Mouse (Mus musculus): ENCODE results near the gene Zfhx3. TPM values are rescaled to one million over a fixed set of nuclear protein-coding genes. Genes with fewer than 3 reads are reported as not detected.

Zfhx3 gene
- polyA plus RNA-seq, 1 experiment from 2014 or later = 15.0 TPM

- Histone ChIP-seq H3K9ac (no peak overlapping the region), H3K4me1 (peaks cover 8% of the 10 kb centered on the region; the same call in 1 of the 2 replicates), H3K36me3 (no peaks in the 10 kb centered on the region), H3K4me3 (no peak overlapping the region), H3K4me2 (no peak overlapping the region), H3K9me3 (no peaks in the 10 kb centered on the region), H3K27ac (no peak overlapping the region), H3K27me3 (no peaks in the 10 kb centered on the region)
- 73% methylated on average over 4 of the region's 4 CpGs for whole genome bisulfite sequencing
- ATAC-seq (ENCODE audit: borderline replicate concordance, extremely low read depth, low FRiP score, low TSS enrichment) = no peak
These were observed 80.0 kb downstream of the Zfhx3 start for GRCm38 (mm10) chr8:108022404-108022803.

GRCm38 (mm10) chr8:108024331-108024730 lies 81.9 kb downstream of the Zfhx3 start:
- 42% methylated on average over 4 of the region's 4 CpGs for WGBS
- H3K4me3 ChIP-seq = no peak overlapping the region
- H3K4me2 ChIP-seq = no peak overlapping the region
- no peaks in the 10 kb centered on the region for H3K36me3 ChIP-seq
- peaks cover 14% of the 10 kb centered on the region; the same call in 1 of the 2 replicates for H3K4me1 ChIP-seq
- no peaks in the 10 kb centered on the region for H3K9me3 ChIP-seq
- H3K27me3 ChIP-seq = no peaks in the 10 kb centered on the region
- ATAC-seq (ENCODE audit: borderline replicate concordance, extremely low read depth, low FRiP score, low TSS enrichment) = 0 out of 2 replicates have a peak, but pooled peaks have one; percentile 15
- H3K27ac ChIP-seq = no peak overlapping the region
- H3K9ac ChIP-seq = no peak overlapping the region

GRCm38 (mm10) chr8:108025249-108025648 lies 82.8 kb downstream of the Zfhx3 start:
- WGBS = 85% methylated on average over 2 of the region's 2 CpGs
- H3K9me3 ChIP-seq = no peaks in the 10 kb centered on the region
- ATAC-seq (ENCODE audit: borderline replicate concordance, extremely low read depth, low FRiP score, low TSS enrichment) = no peak
- no peaks in the 10 kb centered on the region for H3K36me3 ChIP-seq
- H3K9ac ChIP-seq = no peak overlapping the region
- H3K27me3 ChIP-seq = no peaks in the 10 kb centered on the region
- H3K4me2 ChIP-seq = no peak overlapping the region
- no peak overlapping the region for H3K27ac ChIP-seq
- peaks cover 14% of the 10 kb centered on the region; the same call in 1 of the 2 replicates for H3K4me1 ChIP-seq
- no peak overlapping the region for H3K4me3 ChIP-seq

GRCm38 (mm10) chr8:108026557-108027440 lies 84.4 kb downstream of the Zfhx3 start:
- Histone ChIP-seq H3K4me1 (peaks cover 14% of the 10 kb centered on the region; the same call in 1 of the 2 replicates), H3K27ac (no peak overlapping the region), H3K27me3 (no peaks in the 10 kb centered on the region), H3K9ac (no peak overlapping the region), H3K4me2 (peak overlapping the region; percentile 52), H3K36me3 (no peaks in the 10 kb centered on the region), H3K4me3 (no peak overlapping the region), H3K9me3 (no peaks in the 10 kb centered on the region)
- peak; percentile 19; the same call in 1 of the 2 replicates for ATAC-seq (ENCODE audit: borderline replicate concordance, extremely low read depth, low FRiP score, low TSS enrichment)
- WGBS = 44% methylated on average over 11 of the region's 11 CpGs

GRCm38 (mm10) chr8:108027561-108028025 lies 85.1 kb downstream of the Zfhx3 start:
- Histone ChIP-seq H3K4me1 (peaks cover 14% of the 10 kb centered on the region; the same call in 1 of the 2 replicates), H3K9ac (no peak overlapping the region), H3K36me3 (no peaks in the 10 kb centered on the region), H3K27ac (no peak overlapping the region), H3K4me2 (peak overlapping the region; percentile 52), H3K4me3 (peak overlapping the region; percentile 17), H3K9me3 (no peaks in the 10 kb centered on the region), H3K27me3 (no peaks in the 10 kb centered on the region)
- 0 out of 2 replicates have a peak, but pooled peaks have one; percentile 39 for ATAC-seq (ENCODE audit: borderline replicate concordance, extremely low read depth, low FRiP score, low TSS enrichment)
- WGBS = 27% methylated on average over 20 of the region's 20 CpGs

GRCm38 (mm10) chr8:108028440-108028839 lies 86.0 kb downstream of the Zfhx3 start:
- no peak for ATAC-seq (ENCODE audit: borderline replicate concordance, extremely low read depth, low FRiP score, low TSS enrichment)
- no peak overlapping the region for H3K27ac ChIP-seq
- 65% methylated on average over 8 of the region's 8 CpGs for WGBS

GRCm38 (mm10) chr8:108031159-108031558 lies 88.7 kb downstream of the Zfhx3 start:
- no peak overlapping the region for H3K9ac ChIP-seq
- 84% methylated on average over 3 of the region's 3 CpGs for WGBS

More at GRCm38 (mm10) chr8:108028440-108028839, 86.0 kb downstream of the Zfhx3 start:
- Histone ChIP-seq H3K9ac (no peak overlapping the region), H3K4me1 (peaks cover 14% of the 10 kb centered on the region; the same call in 1 of the 2 replicates), H3K4me2 (no peak overlapping the region), H3K36me3 (no peaks in the 10 kb centered on the region), H3K4me3 (no peak overlapping the region), H3K27me3 (no peaks in the 10 kb centered on the region), H3K9me3 (no peaks in the 10 kb centered on the region)

GRCm38 (mm10) chr8:108034070-108034469 lies 91.6 kb downstream of the Zfhx3 start:
- Histone ChIP-seq H3K9ac (no peak overlapping the region), H3K4me2 (no peak overlapping the region), H3K4me1 (no peaks in the 10 kb centered on the region), H3K9me3 (no peaks in the 10 kb centered on the region), H3K27ac (no peak overlapping the region), H3K27me3 (no peaks in the 10 kb centered on the region), H3K4me3 (no peak overlapping the region), H3K36me3 (no peaks in the 10 kb centered on the region)
- ATAC-seq (ENCODE audit: borderline replicate concordance, extremely low read depth, low FRiP score, low TSS enrichment) = no peak
- 59% methylated on average over 3 of the region's 3 CpGs for WGBS

More at GRCm38 (mm10) chr8:108031159-108031558, 88.7 kb downstream of the Zfhx3 start:
- Histone ChIP-seq H3K36me3 (no peaks in the 10 kb centered on the region), H3K9me3 (no peaks in the 10 kb centered on the region), H3K4me2 (no peak overlapping the region), H3K4me3 (no peak overlapping the region), H3K4me1 (peaks cover 14% of the 10 kb centered on the region; the same call in 1 of the 2 replicates), H3K27ac (no peak overlapping the region), H3K27me3 (no peaks in the 10 kb centered on the region)
- ATAC-seq (ENCODE audit: borderline replicate concordance, extremely low read depth, low FRiP score, low TSS enrichment) = no peak

GRCm38 (mm10) chr8:108034726-108035125 lies 92.3 kb downstream of the Zfhx3 start:
- H3K4me1 ChIP-seq = no peaks in the 10 kb centered on the region
- no peak overlapping the region for H3K9ac ChIP-seq
- WGBS = 73% methylated on average over 6 of the region's 6 CpGs
- no peak for ATAC-seq (ENCODE audit: borderline replicate concordance, extremely low read depth, low FRiP score, low TSS enrichment)
- H3K27me3 ChIP-seq = no peaks in the 10 kb centered on the region
- no peak overlapping the region for H3K27ac ChIP-seq
- no peak overlapping the region for H3K4me2 ChIP-seq
- H3K4me3 ChIP-seq = no peak overlapping the region
- no peaks in the 10 kb centered on the region for H3K9me3 ChIP-seq
- H3K36me3 ChIP-seq = no peaks in the 10 kb centered on the region

- no peaks in the 10 kb centered on the region for H3K4me1 ChIP-seq
- no peak for ATAC-seq (ENCODE audit: borderline replicate concordance, extremely low read depth, low FRiP score, low TSS enrichment)
- no peak overlapping the region for H3K4me3 ChIP-seq
- no peaks in the 10 kb centered on the region for H3K36me3 ChIP-seq
- no peaks in the 10 kb centered on the region for H3K27me3 ChIP-seq
- no peak overlapping the region for H3K27ac ChIP-seq
- no peak overlapping the region for H3K4me2 ChIP-seq
- 60% methylated on average over 4 of the region's 4 CpGs for WGBS
- H3K9me3 ChIP-seq = no peaks in the 10 kb centered on the region
- no peak overlapping the region for H3K9ac ChIP-seq
These were observed 101.2 kb downstream of the Zfhx3 start for GRCm38 (mm10) chr8:108043618-108044017.

- H3K4me1 ChIP-seq = no peaks in the 10 kb centered on the region
- no peaks in the 10 kb centered on the region for H3K27me3 ChIP-seq
- H3K4me3 ChIP-seq = no peak overlapping the region
- ATAC-seq (ENCODE audit: borderline replicate concordance, extremely low read depth, low FRiP score, low TSS enrichment) = no peak
- H3K27ac ChIP-seq = no peak overlapping the region
- H3K9me3 ChIP-seq = no peaks in the 10 kb centered on the region
- H3K36me3 ChIP-seq = no peaks in the 10 kb centered on the region
- H3K9ac ChIP-seq = no peak overlapping the region
- 70% methylated on average over 3 of the region's 3 CpGs for WGBS
- H3K4me2 ChIP-seq = no peak overlapping the region
These were observed 101.7 kb downstream of the Zfhx3 start for GRCm38 (mm10) chr8:108044185-108044584.

- Histone ChIP-seq H3K27ac (no peak overlapping the region), H3K27me3 (no peaks in the 10 kb centered on the region), H3K4me2 (no peak overlapping the region), H3K9me3 (no peaks in the 10 kb centered on the region), H3K9ac (no peak overlapping the region), H3K4me1 (no peaks in the 10 kb centered on the region), H3K36me3 (no peaks in the 10 kb centered on the region), H3K4me3 (no peak overlapping the region)
- ATAC-seq (ENCODE audit: borderline replicate concordance, extremely low read depth, low FRiP score, low TSS enrichment) = no peak
- 63% methylated on average over 5 of the region's 5 CpGs for WGBS
These were observed 113.8 kb downstream of the Zfhx3 start for GRCm38 (mm10) chr8:108056241-108056640.

Measured in lung, embryonic 15.5 days (tissue).